Mouse (Mus musculus): ENCODE data around the gene Olfr1137. TPM values are rescaled to one million over a fixed set of nuclear protein-coding genes. Genes with fewer than 3 reads are reported as not detected.

Olfr1137 gene
- total RNA-seq (2014; fragmentation: Nextera tagmentation) (not detected in 2 replicates), total RNA-seq (2017) (0.11 and 0.29 TPM in 2 replicates), polyA plus RNA-seq (2012) (not detected in 2 replicates)

DNA sequence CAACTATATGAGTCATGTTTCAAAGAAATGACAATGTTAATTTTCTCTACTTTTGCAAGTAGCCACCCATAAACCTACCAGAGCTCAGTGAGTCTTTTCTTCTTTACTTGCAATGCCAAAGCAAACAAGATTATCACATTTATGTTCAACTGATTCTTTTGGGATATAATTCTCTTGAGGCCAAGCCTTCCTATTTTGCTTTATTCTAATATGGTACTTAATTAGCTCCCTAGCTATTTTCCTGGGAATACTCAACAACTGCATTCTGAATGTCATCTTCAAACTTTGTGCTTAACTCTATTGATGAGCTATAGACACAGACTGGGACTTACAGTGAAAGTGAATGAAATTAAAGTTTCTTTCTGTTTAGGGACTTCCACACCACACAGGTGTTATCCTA lies at the start of gene Olfr1137:
Olfr1137 (minus strand) TSS at position 101 of the 400 bp plus-strand sequence.
- Histone ChIP-seq H3K27me3 (ENCODE audit: insufficient read depth, low read length) (no peaks in the 10 kb centered on the region), H3K4me3 (ENCODE audit: low read depth, low read length) (no peak within 1 kb of the TSS), H3K9me3 (replicated peaks) (peaks cover 5% of the 10 kb centered on the region), H3K4me1 (ENCODE audit: insufficient read depth, low read depth, low read length) (no peaks in the 10 kb centered on the region), H3K36me3 (replicated peaks) (no peaks in the 10 kb centered on the region)
- no peak for ATAC-seq (ENCODE audit: extremely low read depth, insufficient number of reproducible peaks, low FRiP score, poor library complexity, severe bottlenecking)
- no peak for DNase-seq (ENCODE audit: low spot score)
- TF ChIP-seq GATA1 (IDR thresholded peaks at IDR 0.05; ENCODE audit: borderline replicate concordance, low read length), result no peak
- TF ChIP-seq CTCF (IDR thresholded peaks at IDR 0.05; ENCODE audit: low read depth, low read length), result no peak
- TF ChIP-seq POLR2AphosphoS5 (IDR thresholded peaks at IDR 0.05; ENCODE audit: insufficient replicate concordance, low read depth, low read length), result no peak
- no peak for TF ChIP-seq GATA2 (IDR thresholded peaks at IDR 0.05; ENCODE audit: borderline replicate concordance, low read depth, low read length)
- no peak for TF ChIP-seq TAL1 (conservative IDR thresholded peaks at IDR 0.05; ENCODE audit: low read depth, low read length)

GRCm38 (mm10) chr2:87753891-87754290 lies 40.9 kb upstream of the Olfr1137 start, which contains the start of gene Olfr1141:
Gene Olfr1141, minus strand, starts transcription at chr2:87753991.
- ATAC-seq (ENCODE audit: extremely low read depth, insufficient number of reproducible peaks, low FRiP score, poor library complexity, severe bottlenecking), result no peak
- Histone ChIP-seq H3K4me1 (ENCODE audit: insufficient read depth, low read depth, low read length) (no peaks in the 10 kb centered on the region), H3K4me3 (ENCODE audit: low read depth, low read length) (no peak within 1 kb of the TSS), H3K27me3 (ENCODE audit: insufficient read depth, low read length) (no peaks in the 10 kb centered on the region), H3K36me3 (replicated peaks) (no peaks in the 10 kb centered on the region), H3K9me3 (replicated peaks) (no peaks in the 10 kb centered on the region)
- TF ChIP-seq CTCF (IDR thresholded peaks at IDR 0.05; ENCODE audit: low read depth, low read length) (no peak), TAL1 (conservative IDR thresholded peaks at IDR 0.05; ENCODE audit: low read depth, low read length) (no peak), GATA1 (IDR thresholded peaks at IDR 0.05; ENCODE audit: borderline replicate concordance, low read length) (no peak), GATA2 (IDR thresholded peaks at IDR 0.05; ENCODE audit: borderline replicate concordance, low read depth, low read length) (no peak), POLR2AphosphoS5 (IDR thresholded peaks at IDR 0.05; ENCODE audit: insufficient replicate concordance, low read depth, low read length) (no peak)
- no peak for DNase-seq (ENCODE audit: low spot score)

- TF ChIP-seq GATA1 (IDR thresholded peaks at IDR 0.05; ENCODE audit: borderline replicate concordance, low read length) (no peak), CTCF (IDR thresholded peaks at IDR 0.05; ENCODE audit: low read depth, low read length) (no peak), POLR2AphosphoS5 (IDR thresholded peaks at IDR 0.05; ENCODE audit: insufficient replicate concordance, low read depth, low read length) (no peak), TAL1 (conservative IDR thresholded peaks at IDR 0.05; ENCODE audit: low read depth, low read length) (no peak), GATA2 (IDR thresholded peaks at IDR 0.05; ENCODE audit: borderline replicate concordance, low read depth, low read length) (no peak)
- Histone ChIP-seq H3K36me3 (replicated peaks) (no peaks in the 10 kb centered on the region), H3K27me3 (ENCODE audit: insufficient read depth, low read length) (no peaks in the 10 kb centered on the region), H3K4me3 (ENCODE audit: low read depth, low read length) (no peak within 1 kb of the TSS), H3K4me1 (ENCODE audit: insufficient read depth, low read depth, low read length) (no peaks in the 10 kb centered on the region), H3K9me3 (replicated peaks) (peaks cover 2% of the 10 kb centered on the region; the same call in 1 of the 2 replicates)
- no peak for DNase-seq (ENCODE audit: low spot score)
- ATAC-seq (ENCODE audit: extremely low read depth, insufficient number of reproducible peaks, low FRiP score, poor library complexity, severe bottlenecking), result no peak
Observed at GRCm38 (mm10) chr2:87743452-87743851, 30.5 kb upstream of the Olfr1137 start, which contains the start of gene Olfr1140. Gene Olfr1140, plus strand, starts transcription at chr2:87743752.

DNA sequence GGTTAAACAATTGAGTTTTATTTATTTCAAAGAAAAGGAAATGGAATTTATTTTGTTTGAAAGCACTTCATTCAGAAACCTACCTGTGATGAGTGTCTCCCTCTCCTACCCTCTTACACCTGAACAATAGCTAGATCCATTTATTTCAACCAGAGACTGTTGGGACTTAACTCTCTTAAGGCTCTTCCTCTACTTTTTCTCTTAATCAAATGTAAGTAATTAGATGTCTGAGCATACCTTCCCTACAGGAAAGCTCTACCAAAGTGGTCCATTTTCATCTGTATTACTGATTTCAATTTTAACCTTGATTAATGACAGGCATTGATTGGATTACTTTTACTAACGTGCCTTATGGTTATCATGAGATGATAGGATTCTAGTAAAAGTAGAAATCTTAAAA lies 26.9 kb upstream of the Olfr1137 start, which contains the start of gene Olfr1138:
Olfr1138 (minus strand) TSS at position 101 of the 400 bp plus-strand sequence.
- Histone ChIP-seq H3K4me3 (ENCODE audit: low read depth, low read length) (no peak within 1 kb of the TSS), H3K4me1 (ENCODE audit: insufficient read depth, low read depth, low read length) (no peaks in the 10 kb centered on the region), H3K36me3 (replicated peaks) (no peaks in the 10 kb centered on the region), H3K9me3 (replicated peaks) (peaks cover 2% of the 10 kb centered on the region; the same call in 1 of the 2 replicates), H3K27me3 (ENCODE audit: insufficient read depth, low read length) (no peaks in the 10 kb centered on the region)
- ATAC-seq (ENCODE audit: extremely low read depth, insufficient number of reproducible peaks, low FRiP score, poor library complexity, severe bottlenecking) (no peak), DNase-seq (ENCODE audit: low spot score) (no peak)
- TF ChIP-seq GATA2 (IDR thresholded peaks at IDR 0.05; ENCODE audit: borderline replicate concordance, low read depth, low read length) (no peak), CTCF (IDR thresholded peaks at IDR 0.05; ENCODE audit: low read depth, low read length) (no peak), GATA1 (IDR thresholded peaks at IDR 0.05; ENCODE audit: borderline replicate concordance, low read length) (no peak), TAL1 (conservative IDR thresholded peaks at IDR 0.05; ENCODE audit: low read depth, low read length) (no peak), POLR2AphosphoS5 (IDR thresholded peaks at IDR 0.05; ENCODE audit: insufficient replicate concordance, low read depth, low read length) (no peak)

GRCm38 (mm10) chr2:87693847-87694246 lies 19.1 kb downstream of the Olfr1137 start, which contains the start of gene Olfr1136:
Gene Olfr1136, minus strand, starts transcription at chr2:87693947.
- H3K4me3 ChIP-seq (ENCODE audit: low read depth, low read length), result no peak within 1 kb of the TSS
- ATAC-seq (ENCODE audit: extremely low read depth, insufficient number of reproducible peaks, low FRiP score, poor library complexity, severe bottlenecking), result no peak
- H3K36me3 ChIP-seq (replicated peaks), result no peaks in the 10 kb centered on the region
- DNase-seq (ENCODE audit: low spot score), result no peak
- H3K4me1 ChIP-seq (ENCODE audit: insufficient read depth, low read depth, low read length), result no peaks in the 10 kb centered on the region
- no peaks in the 10 kb centered on the region for H3K27me3 ChIP-seq (ENCODE audit: insufficient read depth, low read length)
- no peaks in the 10 kb centered on the region for H3K9me3 ChIP-seq (replicated peaks)
- TF ChIP-seq GATA1 (IDR thresholded peaks at IDR 0.05; ENCODE audit: borderline replicate concordance, low read length) (no peak), POLR2AphosphoS5 (IDR thresholded peaks at IDR 0.05; ENCODE audit: insufficient replicate concordance, low read depth, low read length) (no peak), CTCF (IDR thresholded peaks at IDR 0.05; ENCODE audit: low read depth, low read length) (no peak), GATA2 (IDR thresholded peaks at IDR 0.05; ENCODE audit: borderline replicate concordance, low read depth, low read length) (no peak), TAL1 (conservative IDR thresholded peaks at IDR 0.05; ENCODE audit: low read depth, low read length) (no peak)

GRCm38 (mm10) chr2:87673564-87673963 lies 39.4 kb downstream of the Olfr1137 start, which contains the start of gene Olfr1135:
Gene Olfr1135, minus strand, starts transcription at chr2:87673664.
- ATAC-seq (ENCODE audit: extremely low read depth, insufficient number of reproducible peaks, low FRiP score, poor library complexity, severe bottlenecking), result no peak
- no peaks in the 10 kb centered on the region for H3K27me3 ChIP-seq (ENCODE audit: insufficient read depth, low read length)
- H3K36me3 ChIP-seq (replicated peaks), result no peaks in the 10 kb centered on the region
- H3K9me3 ChIP-seq (replicated peaks), result no peaks in the 10 kb centered on the region
- no peak for DNase-seq (ENCODE audit: low spot score)
- no peak within 1 kb of the TSS for H3K4me3 ChIP-seq (ENCODE audit: low read depth, low read length)
- TF ChIP-seq TAL1 (conservative IDR thresholded peaks at IDR 0.05; ENCODE audit: low read depth, low read length) (no peak), GATA2 (IDR thresholded peaks at IDR 0.05; ENCODE audit: borderline replicate concordance, low read depth, low read length) (no peak), POLR2AphosphoS5 (IDR thresholded peaks at IDR 0.05; ENCODE audit: insufficient replicate concordance, low read depth, low read length) (no peak), GATA1 (IDR thresholded peaks at IDR 0.05; ENCODE audit: borderline replicate concordance, low read length) (no peak), CTCF (IDR thresholded peaks at IDR 0.05; ENCODE audit: low read depth, low read length) (no peak)
- H3K4me1 ChIP-seq (ENCODE audit: insufficient read depth, low read depth, low read length), result no peaks in the 10 kb centered on the region

Other genes starting within 250 kb of the Olfr1137 start
Only the 20 nearest of the 26 such genes appear.
- gene Olfr153, start 181.4 kb downstream of the Olfr1137 start, total RNA-seq (2014; fragmentation: Nextera tagmentation), result not detected in 2 replicates
- 0.11 TPM in 1 of 2 replicates, not detected in the other for gene Olfr153, start 181.4 kb downstream of the Olfr1137 start, total RNA-seq (2017)
- not detected in 2 replicates for gene Olfr153, start 181.4 kb downstream of the Olfr1137 start, polyA plus RNA-seq (2012)
- gene Olfr1128, start 167.6 kb downstream of the Olfr1137 start, total RNA-seq (2014; fragmentation: Nextera tagmentation), result not detected in 2 replicates
- not detected in 2 replicates for gene Olfr1128, start 167.6 kb downstream of the Olfr1137 start, total RNA-seq (2017)
- gene Olfr1128, start 167.6 kb downstream of the Olfr1137 start, polyA plus RNA-seq (2012), result not detected in 2 replicates
- not detected in 2 replicates for gene Olfr1129, start 139.3 kb downstream of the Olfr1137 start, total RNA-seq (2014; fragmentation: Nextera tagmentation)
- 0.06 and 0.49 TPM in 2 replicates for gene Olfr1129, start 139.3 kb downstream of the Olfr1137 start, total RNA-seq (2017)
- gene Olfr1129, start 139.3 kb downstream of the Olfr1137 start, polyA plus RNA-seq (2012), result not detected in 2 replicates
- gene Olfr1130, start 107.0 kb downstream of the Olfr1137 start, total RNA-seq (2014; fragmentation: Nextera tagmentation), result not detected in 2 replicates
- gene Olfr1130, start 107.0 kb downstream of the Olfr1137 start, total RNA-seq (2017), result 0.11 and 0.12 TPM in 2 replicates
- not detected in 2 replicates for gene Olfr1130, start 107.0 kb downstream of the Olfr1137 start, polyA plus RNA-seq (2012)
- gene Olfr1131, start 86.1 kb downstream of the Olfr1137 start, total RNA-seq (2014; fragmentation: Nextera tagmentation), result not detected in 2 replicates
- gene Olfr1131, start 86.1 kb downstream of the Olfr1137 start, total RNA-seq (2017), result 0.22 TPM in 1 of 2 replicates, not detected in the other
- gene Olfr1131, start 86.1 kb downstream of the Olfr1137 start, polyA plus RNA-seq (2012), result not detected in 2 replicates
- not detected in 2 replicates for gene Olfr1132, start 75.6 kb downstream of the Olfr1137 start, total RNA-seq (2014; fragmentation: Nextera tagmentation)
- 0.05 TPM in 1 of 2 replicates, not detected in the other for gene Olfr1132, start 75.6 kb downstream of the Olfr1137 start, total RNA-seq (2017)
- not detected in 2 replicates for gene Olfr1132, start 75.6 kb downstream of the Olfr1137 start, polyA plus RNA-seq (2012)
- not detected in 2 replicates for gene Olfr1133, start 65.8 kb downstream of the Olfr1137 start, total RNA-seq (2014; fragmentation: Nextera tagmentation)
- not detected in 2 replicates for gene Olfr1133, start 65.8 kb downstream of the Olfr1137 start, total RNA-seq (2017)
- not detected in 2 replicates for gene Olfr1133, start 65.8 kb downstream of the Olfr1137 start, polyA plus RNA-seq (2012)
- gene Olfr1134, start 54.7 kb downstream of the Olfr1137 start, total RNA-seq (2014; fragmentation: Nextera tagmentation), result not detected in 2 replicates
- not detected in 2 replicates for gene Olfr1134, start 54.7 kb downstream of the Olfr1137 start, total RNA-seq (2017)
- not detected in 2 replicates for gene Olfr1134, start 54.7 kb downstream of the Olfr1137 start, polyA plus RNA-seq (2012)
- gene Olfr1135, start 39.5 kb downstream of the Olfr1137 start, total RNA-seq (2014; fragmentation: Nextera tagmentation), result not detected in 2 replicates
- 0.05 TPM in 1 of 2 replicates, not detected in the other for gene Olfr1135, start 39.5 kb downstream of the Olfr1137 start, total RNA-seq (2017)
- gene Olfr1135, start 39.5 kb downstream of the Olfr1137 start, polyA plus RNA-seq (2012), result not detected in 2 replicates
- gene Olfr1136, start 19.2 kb downstream of the Olfr1137 start, total RNA-seq (2014; fragmentation: Nextera tagmentation), result not detected in 2 replicates
- 0.17 TPM in 1 of 2 replicates, not detected in the other for gene Olfr1136, start 19.2 kb downstream of the Olfr1137 start, total RNA-seq (2017)
- gene Olfr1136, start 19.2 kb downstream of the Olfr1137 start, polyA plus RNA-seq (2012), result not detected in 2 replicates
- not detected in 2 replicates for gene Olfr1138, start 26.8 kb upstream of the Olfr1137 start, total RNA-seq (2014; fragmentation: Nextera tagmentation)
- gene Olfr1138, start 26.8 kb upstream of the Olfr1137 start, total RNA-seq (2017), result 0.33 TPM in 1 of 2 replicates, not detected in the other
- gene Olfr1138, start 26.8 kb upstream of the Olfr1137 start, polyA plus RNA-seq (2012), result not detected in 2 replicates
- not detected in 2 replicates for gene Olfr1140, start 30.6 kb upstream of the Olfr1137 start, total RNA-seq (2014; fragmentation: Nextera tagmentation)
- 0.16 TPM in 1 of 2 replicates, not detected in the other for gene Olfr1140, start 30.6 kb upstream of the Olfr1137 start, total RNA-seq (2017)
- gene Olfr1140, start 30.6 kb upstream of the Olfr1137 start, polyA plus RNA-seq (2012), result not detected in 2 replicates
- not detected in 2 replicates for gene Olfr1141, start 40.8 kb upstream of the Olfr1137 start, total RNA-seq (2014; fragmentation: Nextera tagmentation)
- 0.17 TPM in 1 of 2 replicates, not detected in the other for gene Olfr1141, start 40.8 kb upstream of the Olfr1137 start, total RNA-seq (2017)
- gene Olfr1141, start 40.8 kb upstream of the Olfr1137 start, polyA plus RNA-seq (2012), result not detected in 2 replicates
- not detected in 2 replicates for gene Olfr152, start 66.3 kb upstream of the Olfr1137 start, total RNA-seq (2014; fragmentation: Nextera tagmentation)
- gene Olfr152, start 66.3 kb upstream of the Olfr1137 start, total RNA-seq (2017), result 0.16 TPM in 1 of 2 replicates, not detected in the other
- not detected in 2 replicates for gene Olfr152, start 66.3 kb upstream of the Olfr1137 start, polyA plus RNA-seq (2012)
- not detected in 2 replicates for gene Olfr1143, start 87.4 kb upstream of the Olfr1137 start, total RNA-seq (2014; fragmentation: Nextera tagmentation)
- 0.05 and 0.29 TPM in 2 replicates for gene Olfr1143, start 87.4 kb upstream of the Olfr1137 start, total RNA-seq (2017)
- not detected in 2 replicates for gene Olfr1143, start 87.4 kb upstream of the Olfr1137 start, polyA plus RNA-seq (2012)
- gene Olfr1145, start 96.6 kb upstream of the Olfr1137 start, total RNA-seq (2014; fragmentation: Nextera tagmentation), result not detected in 2 replicates
- gene Olfr1145, start 96.6 kb upstream of the Olfr1137 start, total RNA-seq (2017), result not detected in 2 replicates
- not detected in 2 replicates for gene Olfr1145, start 96.6 kb upstream of the Olfr1137 start, polyA plus RNA-seq (2012)
- not detected in 2 replicates for gene Olfr1148, start 117.4 kb upstream of the Olfr1137 start, total RNA-seq (2014; fragmentation: Nextera tagmentation)
- gene Olfr1148, start 117.4 kb upstream of the Olfr1137 start, total RNA-seq (2017), result 0.11 TPM in 1 of 2 replicates, not detected in the other
- gene Olfr1148, start 117.4 kb upstream of the Olfr1137 start, polyA plus RNA-seq (2012), result not detected in 2 replicates
- gene Olfr1150-ps1, start 130.8 kb upstream of the Olfr1137 start, total RNA-seq (2014; fragmentation: Nextera tagmentation), result not detected in 2 replicates
- gene Olfr1150-ps1, start 130.8 kb upstream of the Olfr1137 start, total RNA-seq (2017), result 0.06 TPM in 1 of 2 replicates, not detected in the other
- gene Olfr1150-ps1, start 130.8 kb upstream of the Olfr1137 start, polyA plus RNA-seq (2012), result not detected in 2 replicates
- gene Olfr1151, start 142.7 kb upstream of the Olfr1137 start, total RNA-seq (2014; fragmentation: Nextera tagmentation), result not detected in 2 replicates
- gene Olfr1151, start 142.7 kb upstream of the Olfr1137 start, total RNA-seq (2017), result 0.38 TPM in 1 of 2 replicates, not detected in the other
- not detected in 2 replicates for gene Olfr1151, start 142.7 kb upstream of the Olfr1137 start, polyA plus RNA-seq (2012)
- gene Olfr1152, start 153.3 kb upstream of the Olfr1137 start, total RNA-seq (2014; fragmentation: Nextera tagmentation), result not detected in 2 replicates
- 0.12 and 0.16 TPM in 2 replicates for gene Olfr1152, start 153.3 kb upstream of the Olfr1137 start, total RNA-seq (2017)
- gene Olfr1152, start 153.3 kb upstream of the Olfr1137 start, polyA plus RNA-seq (2012), result not detected in 2 replicates

Data from G1E (cell line).